Mouse (Mus musculus) liver, adult (tissue): ENCODE data around the gene Trim37.

ENCODE experiments used
- GATA4 ChIP-seq: IDR thresholded peaks from 2 replicates; pipeline ENCODE4 v1.6.1; 2014; ENCODE audit warnings: mild to moderate bottlenecking, low read length; ENCODE audit not compliant: insufficient replicate concordance

Gene Trim37

DNA sequence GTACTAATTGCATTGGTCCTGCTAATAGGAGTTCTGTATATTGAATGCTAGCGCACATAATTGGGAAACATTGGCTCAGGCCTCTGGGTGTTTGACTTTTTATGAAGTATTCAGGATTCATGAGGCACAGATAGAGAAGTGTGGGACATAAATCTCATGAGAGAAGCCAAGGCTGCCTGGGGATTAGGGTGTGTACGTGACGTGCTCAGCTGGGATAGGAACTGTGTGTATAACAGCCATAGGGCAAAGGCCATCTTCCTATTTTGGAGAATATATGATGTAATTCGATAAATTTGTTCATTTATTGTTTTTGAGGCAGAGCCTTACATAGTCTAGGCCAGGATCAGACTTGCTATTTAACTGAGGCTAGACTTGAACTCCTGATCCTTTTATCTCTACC, 35.8 kb downstream of the Trim37 start:
- no peak for TF ChIP-seq GATA4

DNA sequence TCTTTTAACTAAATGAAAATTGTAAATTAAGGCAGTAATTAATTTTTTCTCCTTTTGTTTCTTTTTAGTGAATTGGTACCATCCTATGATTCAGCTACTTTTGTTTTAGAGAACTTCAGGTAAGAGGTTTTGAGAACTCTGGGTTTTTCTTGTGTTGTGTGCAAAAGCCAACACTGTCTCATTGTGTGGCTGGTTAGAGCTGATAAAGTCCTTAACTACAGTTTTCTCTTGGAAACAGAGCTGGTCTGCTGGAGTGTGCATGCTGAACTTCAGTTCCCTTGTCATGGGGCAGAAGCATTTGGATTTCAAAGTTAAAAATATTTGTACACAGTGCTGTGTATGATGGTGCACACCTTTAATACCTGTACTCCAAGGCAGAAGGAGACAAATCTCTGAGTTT, 36.9 kb downstream of the Trim37 start:
- no peak for TF ChIP-seq GATA4

- no peak for TF ChIP-seq GATA4
Observed at GRCm38 (mm10) chr11:87173625-87174024, 46.7 kb downstream of the Trim37 start.

- no peak for TF ChIP-seq GATA4
Observed at GRCm38 (mm10) chr11:87175031-87175430, 48.2 kb downstream of the Trim37 start.

DNA sequence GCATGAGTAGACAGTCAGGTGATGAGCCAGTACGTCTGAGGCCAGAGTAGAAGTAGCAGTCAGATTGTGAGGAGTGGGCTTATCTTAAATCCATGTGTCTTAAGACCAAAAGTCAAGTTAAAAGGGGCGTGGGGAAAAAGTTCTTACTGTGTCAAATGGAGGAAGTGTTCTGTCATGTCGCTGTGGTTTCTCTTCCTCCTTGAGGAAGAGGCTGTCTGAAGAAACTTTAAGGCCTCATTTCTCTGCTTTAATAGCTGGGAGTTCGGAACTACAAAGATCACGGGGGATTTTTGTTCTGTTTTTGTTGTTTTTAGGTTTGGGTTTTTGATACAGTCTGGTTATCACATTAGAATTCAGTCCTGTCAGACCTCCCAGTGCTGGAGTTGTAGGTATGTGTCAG, 85.4 kb downstream of the Trim37 start:
- TF ChIP-seq GATA4: no peak

GRCm38 (mm10) chr11:87222686-87223085, 95.8 kb downstream of the Trim37 start:
- TF ChIP-seq GATA4: no peak

GRCm38 (mm10) chr11:87227056-87227455, 100.2 kb downstream of the Trim37 start:
- no peak for TF ChIP-seq GATA4

DNA sequence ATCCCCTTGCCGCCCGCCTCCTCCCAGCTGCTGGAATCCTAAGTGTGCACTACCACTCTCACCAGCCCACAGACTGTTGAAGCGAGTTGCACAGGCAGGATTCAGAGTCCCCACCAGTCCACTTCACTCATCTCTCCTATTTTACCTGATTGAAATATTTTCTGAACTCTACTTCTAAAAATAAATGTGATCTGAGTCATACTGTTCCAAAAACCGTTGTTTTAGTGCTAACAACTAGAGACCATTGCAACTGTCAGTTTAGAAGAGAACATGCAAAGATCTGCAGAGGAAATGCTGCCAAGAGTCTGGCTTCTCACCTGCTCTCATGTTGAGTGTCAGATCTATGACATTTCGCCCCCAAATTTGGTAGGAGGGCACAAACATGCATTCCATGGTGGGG, 106.5 kb downstream of the Trim37 start:
- no peak for TF ChIP-seq GATA4

DNA sequence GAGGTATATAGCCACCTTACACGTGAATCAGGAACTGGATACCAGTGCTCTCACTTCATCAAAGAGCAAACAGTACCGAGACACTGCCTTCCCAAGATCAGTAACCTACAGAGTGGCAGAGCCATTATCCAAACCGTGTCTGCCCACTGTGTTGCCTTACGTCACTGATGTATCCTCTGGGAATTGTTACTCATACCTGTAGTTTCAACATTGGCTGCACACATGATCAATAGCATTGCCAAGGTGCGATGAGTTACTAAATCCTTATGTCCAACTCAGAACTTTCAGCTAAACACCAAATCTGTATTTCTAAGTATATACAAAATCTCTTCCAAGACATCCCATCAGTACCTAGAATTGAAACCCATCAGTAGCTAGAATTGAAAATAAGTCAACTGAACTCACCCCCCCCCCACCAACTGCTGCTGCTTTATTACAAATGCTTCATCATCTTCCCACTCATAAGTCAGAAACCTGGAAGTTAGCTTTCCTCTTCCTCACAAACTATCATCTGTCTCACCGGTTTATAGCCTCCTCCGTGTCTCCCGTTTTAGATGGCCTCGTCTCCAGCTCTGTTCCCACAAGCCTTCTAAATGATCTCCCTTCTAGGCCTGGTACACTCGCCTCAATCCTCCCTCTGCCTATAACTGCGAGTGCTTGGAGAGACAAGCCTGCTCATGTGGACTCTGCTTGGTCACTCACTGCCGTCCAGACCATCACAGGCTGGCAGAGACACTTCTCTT, 108.0 kb downstream of the Trim37 start:
- no peak for TF ChIP-seq GATA4

DNA sequence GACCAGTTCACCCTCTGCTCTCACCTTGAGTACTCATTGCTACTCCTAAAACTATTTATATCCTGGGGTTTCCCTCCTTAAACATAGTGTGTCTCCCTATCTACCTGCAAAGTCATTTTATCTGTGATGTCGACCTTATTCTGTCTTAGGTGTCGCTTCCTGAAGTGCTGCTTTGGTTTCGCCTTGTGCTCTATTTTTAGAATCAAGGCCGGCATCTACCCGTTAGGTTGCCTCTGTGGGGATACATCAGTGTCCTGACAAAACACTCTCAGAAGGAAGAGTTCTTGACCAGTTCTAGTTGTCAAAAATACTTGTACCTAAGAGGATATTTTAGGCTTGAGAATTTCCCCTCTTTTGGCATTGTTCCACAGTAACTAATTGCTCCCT, 108.6 kb downstream of the Trim37 start:
- no peak for TF ChIP-seq GATA4

DNA sequence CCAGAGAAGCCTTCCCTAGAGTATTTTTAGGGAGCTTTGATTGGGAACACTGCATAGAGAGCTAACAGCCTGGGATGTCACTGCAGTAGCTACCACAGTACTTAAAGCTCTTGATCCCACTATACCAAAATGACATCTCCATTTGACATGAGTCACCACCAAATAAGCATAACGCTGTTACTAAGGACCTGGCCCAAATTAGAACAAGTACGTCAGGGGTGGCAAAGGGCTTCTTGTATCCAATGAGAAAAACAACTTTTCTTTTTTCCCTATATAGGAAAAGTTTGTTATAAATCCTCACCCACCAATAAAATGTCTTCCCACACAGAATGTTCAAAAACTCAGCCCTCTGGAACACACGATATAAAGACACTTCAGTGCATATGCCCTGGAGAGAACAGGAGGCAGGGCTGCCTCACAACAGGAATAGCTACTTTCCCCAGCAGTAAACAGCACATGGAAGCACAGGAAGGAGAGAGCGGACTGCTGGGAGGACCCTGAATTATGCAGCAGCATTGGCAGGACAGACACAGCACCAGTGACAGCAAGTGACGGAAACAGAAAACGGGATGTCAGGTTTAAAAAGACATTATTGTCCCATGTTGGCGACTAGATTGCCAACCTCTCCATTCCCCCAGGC, 112.1 kb downstream of the Trim37 start:
- no peak for TF ChIP-seq GATA4

- TF ChIP-seq GATA4: no peak
Observed at GRCm38 (mm10) chr11:87240141-87240832, 113.4 kb downstream of the Trim37 start.

DNA sequence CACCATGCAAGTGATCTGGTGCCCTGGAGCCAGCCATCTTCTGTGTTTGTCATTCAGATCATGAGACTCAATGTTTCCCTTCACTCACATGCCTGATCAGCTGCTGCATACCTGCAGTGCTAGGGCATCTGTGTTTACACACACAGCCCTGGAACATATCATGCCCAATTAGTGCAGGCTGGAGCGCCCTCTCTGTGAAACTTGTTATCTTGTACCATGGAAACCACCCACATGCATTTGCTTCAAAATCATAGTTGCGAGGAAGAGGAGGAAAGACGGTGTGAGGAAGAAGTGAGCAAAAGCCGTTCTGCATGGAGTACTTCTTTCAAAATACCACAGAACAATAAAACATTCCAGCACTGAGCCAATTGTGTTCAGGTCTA, 113.9 kb downstream of the Trim37 start:
- TF ChIP-seq GATA4: no peak

DNA sequence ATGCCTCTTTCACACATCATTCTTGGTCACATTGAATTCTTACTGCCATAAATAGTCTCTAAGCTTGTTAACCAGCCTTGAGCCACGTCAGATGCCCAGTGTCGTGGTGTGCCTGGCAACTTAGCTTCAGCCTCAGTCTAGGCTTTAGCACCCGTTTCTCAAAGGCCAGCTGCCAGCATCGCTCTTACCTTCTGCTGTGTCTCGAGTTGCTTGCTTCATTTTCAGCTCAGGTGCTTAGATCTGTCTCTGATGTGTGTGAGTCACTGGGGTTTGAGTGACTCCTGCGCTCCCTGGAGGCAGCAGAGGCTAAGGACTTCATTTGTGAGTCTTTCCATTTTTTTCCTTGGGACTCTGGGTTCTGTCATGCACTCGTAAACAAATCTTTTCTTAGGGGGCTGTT, 114.4 kb downstream of the Trim37 start:
- no peak for TF ChIP-seq GATA4

DNA sequence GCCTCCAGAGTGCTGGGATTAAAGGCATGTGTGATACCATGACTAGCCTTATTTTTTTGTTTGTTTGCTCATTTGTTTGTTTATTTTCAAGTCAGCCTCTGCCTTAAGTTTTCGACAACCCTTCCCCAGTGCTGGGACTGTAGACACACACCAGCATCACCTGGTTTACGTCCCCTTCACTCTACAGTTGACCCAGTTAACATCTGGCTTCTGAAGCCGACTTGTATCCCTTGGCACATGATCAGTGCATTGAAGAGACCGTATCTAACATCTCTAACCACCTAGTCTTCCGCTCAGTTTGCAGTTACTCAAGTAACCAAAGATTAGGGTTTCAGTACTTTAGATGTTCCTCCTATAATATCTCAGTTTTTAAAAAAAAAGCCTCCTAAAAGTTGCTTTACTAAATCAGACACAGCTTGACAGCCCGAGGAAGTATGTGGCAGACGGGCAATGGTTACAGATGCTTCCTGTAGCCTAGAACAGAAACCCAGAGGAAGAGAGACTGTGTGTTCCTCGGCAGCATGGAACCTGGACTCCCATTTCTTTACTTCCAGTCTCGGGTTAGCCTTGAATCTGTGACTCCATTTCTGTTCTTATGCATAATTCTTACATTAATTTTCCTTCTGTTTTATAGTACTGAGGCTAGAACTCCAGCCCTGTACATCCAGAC, 118.4 kb downstream of the Trim37 start:
- TF ChIP-seq GATA4: no peak

- no peak for TF ChIP-seq GATA4
Observed at GRCm38 (mm10) chr11:87246107-87246651, 119.3 kb downstream of the Trim37 start.
